Mouse (Mus musculus) limb, embryonic 11.5 days (tissue): ENCODE results near the gene Rtca. TPM values are rescaled to one million over a fixed set of nuclear protein-coding genes. Genes with fewer than 3 reads are reported as not detected.

ENCODE experiments used
- ATAC-seq: fragments of 200-750 bp; cut with Nextera tagmentation; 2 replicates; pipeline ENCODE4 v1.8.0; 2017; ENCODE audit warnings: low read depth; ENCODE audit not compliant: insufficient number of reproducible peaks, low FRiP score, low TSS enrichment
- DNase-seq: peaks from one replicate; pipeline ENCODE4 v3.0.0-alpha.2; 2015; ENCODE audit warnings: low spot score
- H3K27ac ChIP-seq: fragments of 300-500 bp; sonication (generic); replicated peaks from 2 replicates; pipeline ENCODE4 v1.5.1; 2014; ENCODE audit warnings: low read depth, mild to moderate bottlenecking, low read length
- H3K27me3 ChIP-seq: fragments of 300-500 bp; sonication (generic); 2 replicates; pipeline ENCODE4 v1.6.1; 2014; ENCODE audit warnings: mild to moderate bottlenecking, low read length, mixed read lengths; ENCODE audit not compliant: control insufficient read depth, insufficient read depth
- H3K36me3 ChIP-seq: fragments of 300-500 bp; sonication (generic); 2 replicates; pipeline ENCODE4 v1.6.1; 2014; ENCODE audit warnings: mild to moderate bottlenecking, low read length, moderate library complexity, mixed read lengths; ENCODE audit not compliant: control insufficient read depth, insufficient read depth
- H3K4me1 ChIP-seq: fragments of 300-500 bp; sonication (generic); 2 replicates; pipeline ENCODE4 v1.6.1; 2014; ENCODE audit warnings: low read length, mixed read lengths; ENCODE audit not compliant: control insufficient read depth, insufficient read depth
- H3K4me2 ChIP-seq: fragments of 300-500 bp; sonication (generic); 2 replicates; pipeline ENCODE4 v1.6.1; 2014; ENCODE audit warnings: low read depth, mild to moderate bottlenecking, moderate library complexity; ENCODE audit not compliant: severe bottlenecking
- H3K4me3 ChIP-seq: fragments of 300-500 bp; sonication (generic); 2 replicates; pipeline ENCODE4 v1.5.1; 2014; ENCODE audit warnings: low read depth, low read length
- H3K9ac ChIP-seq: fragments of 300-500 bp; sonication (generic); 2 replicates; pipeline ENCODE4 v1.6.1; 2014; ENCODE audit warnings: mild to moderate bottlenecking, low read length
- H3K9me3 ChIP-seq: fragments of 300-500 bp; sonication (generic); 2 replicates; pipeline ENCODE4 v1.6.1; 2016; ENCODE audit warnings: low read length; ENCODE audit not compliant: control insufficient read depth
- WGBS: fragments of 180-500 bp; shearing (Covaris S2); extraction: QIAGEN DNeasy Blood & Tissue Kit; methylation state at CpG from one replicate; pipeline ENCODE4 v1.1.7; 2014; 5-methylcytosine and 5-hydroxymethylcytosine counted together
- polyA plus RNA-seq: library from polyadenylated mRNA; unstranded; fragments of >200 nt; fragmentation: Nextera tagmentation; extraction: Ambion mirVana; gene quantifications from 2 replicates; pipeline ENCODE4 v1.2.1, GENCODE M21; 2014

Gene Rtca
- polyA plus RNA-seq, 1 experiment from 2014 or later = 104 TPM

GRCm38 (mm10) chr3:116461053-116461452, 47.0 kb downstream of the Rtca start:
- H3K36me3 ChIP-seq = no peaks in the 10 kb centered on the region
- no peaks in the 10 kb centered on the region for H3K9me3 ChIP-seq
- no peak for ATAC-seq
- no peak overlapping the region for H3K4me3 ChIP-seq
- H3K4me1 ChIP-seq = no peaks in the 10 kb centered on the region
- H3K27me3 ChIP-seq = no peaks in the 10 kb centered on the region
- no peak overlapping the region for H3K4me2 ChIP-seq
- no peak overlapping the region for H3K27ac ChIP-seq
- 87% methylated on average over 4 of the region's 4 CpGs for WGBS
- no peak overlapping the region for H3K9ac ChIP-seq
- DNase-seq = no peak

GRCm38 (mm10) chr3:116454529-116454928, 53.5 kb downstream of the Rtca start:
- WGBS = 80% methylated on average over 1 of the region's 1 CpGs
- H3K9ac ChIP-seq = no peak overlapping the region
- H3K27ac ChIP-seq = no peak overlapping the region
- H3K4me2 ChIP-seq = no peak overlapping the region
- ATAC-seq = no peak
- no peaks in the 10 kb centered on the region for H3K27me3 ChIP-seq
- no peaks in the 10 kb centered on the region for H3K36me3 ChIP-seq
- H3K4me3 ChIP-seq = no peak overlapping the region
- H3K9me3 ChIP-seq = peaks cover 2% of the 10 kb centered on the region; the same call in 1 of the 2 replicates
- no peaks in the 10 kb centered on the region for H3K4me1 ChIP-seq
- no peak for DNase-seq

- Histone ChIP-seq H3K4me1 (no peaks in the 10 kb centered on the region), H3K4me2 (no peak overlapping the region), H3K27me3 (no peaks in the 10 kb centered on the region), H3K27ac (no peak overlapping the region), H3K4me3 (no peak overlapping the region), H3K9ac (no peak overlapping the region), H3K36me3 (no peaks in the 10 kb centered on the region), H3K9me3 (peaks cover 2% of the 10 kb centered on the region; the same call in 1 of the 2 replicates)
- ATAC-seq (no peak), DNase-seq (no peak)
- WGBS = 71% methylated on average over 3 of the region's 3 CpGs
Observed at GRCm38 (mm10) chr3:116450741-116451140, 57.3 kb downstream of the Rtca start.

GRCm38 (mm10) chr3:116444327-116444726, 63.7 kb downstream of the Rtca start:
- WGBS = 88% methylated on average over 9 of the region's 9 CpGs
- H3K9ac ChIP-seq = no peak overlapping the region
- ATAC-seq = no peak
- H3K4me1 ChIP-seq = no peaks in the 10 kb centered on the region
- H3K36me3 ChIP-seq = no peaks in the 10 kb centered on the region
- H3K27ac ChIP-seq = no peak overlapping the region
- DNase-seq = no peak
- H3K27me3 ChIP-seq = no peaks in the 10 kb centered on the region
- no peak overlapping the region for H3K4me3 ChIP-seq
- no peak overlapping the region for H3K4me2 ChIP-seq
- H3K9me3 ChIP-seq = no peaks in the 10 kb centered on the region

GRCm38 (mm10) chr3:116442788-116443187, 65.2 kb downstream of the Rtca start:
- H3K27ac ChIP-seq = no peak overlapping the region
- no peaks in the 10 kb centered on the region for H3K4me1 ChIP-seq
- no peak overlapping the region for H3K4me2 ChIP-seq
- H3K27me3 ChIP-seq = no peaks in the 10 kb centered on the region
- H3K36me3 ChIP-seq = no peaks in the 10 kb centered on the region
- no peak overlapping the region for H3K9ac ChIP-seq
- 86% methylated on average over 1 of the region's 1 CpGs for WGBS
- no peak for DNase-seq
- no peaks in the 10 kb centered on the region for H3K9me3 ChIP-seq
- ATAC-seq = no peak
- H3K4me3 ChIP-seq = no peak overlapping the region

- 93% methylated on average over 15 of the region's 15 CpGs for WGBS
Observed at GRCm38 (mm10) chr3:116441518-116442205, 66.3 kb downstream of the Rtca start.

GRCm38 (mm10) chr3:116440066-116440997, 67.7 kb downstream of the Rtca start:
- WGBS = 75% methylated on average over 8 of the region's 8 CpGs
- Histone ChIP-seq H3K4me3 (no peak overlapping the region), H3K4me2 (no peak overlapping the region), H3K9ac (no peak overlapping the region), H3K27ac (no peak overlapping the region), H3K36me3 (no peaks in the 10 kb centered on the region), H3K9me3 (no peaks in the 10 kb centered on the region), H3K27me3 (no peaks in the 10 kb centered on the region), H3K4me1 (no peaks in the 10 kb centered on the region)
- DNase-seq (no peak), ATAC-seq (no peak)

More at GRCm38 (mm10) chr3:116441518-116442205, 66.3 kb downstream of the Rtca start:
- Histone ChIP-seq H3K27ac (no peak overlapping the region), H3K9me3 (no peaks in the 10 kb centered on the region), H3K9ac (no peak overlapping the region), H3K4me1 (no peaks in the 10 kb centered on the region), H3K27me3 (no peaks in the 10 kb centered on the region), H3K4me2 (no peak overlapping the region), H3K4me3 (no peak overlapping the region), H3K36me3 (no peaks in the 10 kb centered on the region)
- ATAC-seq (no peak), DNase-seq (no peak)
